Mouse (Mus musculus): ENCODE results near the gene Fam173a.

The Fam173a gene

DNA sequence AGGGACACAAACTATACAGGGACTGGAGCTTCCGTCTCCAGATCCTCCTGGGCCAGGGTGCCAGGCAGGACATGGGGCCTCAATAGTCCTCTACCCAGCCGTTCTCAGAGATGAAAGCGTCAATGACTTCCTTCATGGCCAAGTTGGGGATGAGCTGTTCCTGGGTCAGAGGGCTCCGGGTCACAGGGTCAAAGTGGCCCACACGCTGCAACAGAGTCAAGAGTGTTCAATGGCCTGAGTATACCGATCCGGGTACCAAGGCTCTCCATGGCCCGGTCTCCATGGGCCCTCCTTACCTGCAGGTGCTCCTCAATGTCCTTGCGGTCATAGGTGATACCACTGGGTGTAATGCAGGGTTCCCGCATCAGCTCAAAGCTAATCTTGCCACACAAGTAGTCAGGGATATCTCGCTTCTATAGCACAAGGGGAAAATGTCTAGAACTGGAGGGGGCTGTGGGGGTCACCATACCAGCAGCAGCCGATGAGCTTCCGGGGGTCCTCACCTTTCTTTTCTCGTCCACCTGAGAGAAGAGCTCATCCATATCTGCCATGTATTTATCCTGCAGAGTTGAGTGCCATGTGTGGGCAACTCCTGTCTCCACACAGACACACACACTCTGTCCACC is 38.2 kb upstream of the Fam173a start:
- H3K27me3 ChIP-seq (ENCODE audit: insufficient read depth, low read length), result peaks cover 2% of the 10 kb centered on the region; the same call in 1 of the 2 replicates
- H3K36me3 ChIP-seq (ENCODE audit: insufficient read depth, low read length), result peaks cover 74% of the 10 kb centered on the region
- peaks cover 86% of the 10 kb centered on the region for H3K4me1 ChIP-seq (replicated peaks; ENCODE audit: low read depth, low read length)
- no peak for TF ChIP-seq POU5F1 (IDR thresholded peaks at IDR 0.05; ENCODE audit: borderline replicate concordance, low read length)
- no peak for TF ChIP-seq NANOG (IDR thresholded peaks at IDR 0.05; ENCODE audit: borderline replicate concordance, low read length)
- TF ChIP-seq CTCF (conservative IDR thresholded peaks at IDR 0.05; ENCODE audit: low read length), result no peak
- H3K9me3 ChIP-seq (ENCODE audit: low read length), result no peaks in the 10 kb centered on the region
- peak overlapping the region; percentile 95 for H3K4me3 ChIP-seq (replicated peaks; ENCODE audit: low read length)

DNA sequence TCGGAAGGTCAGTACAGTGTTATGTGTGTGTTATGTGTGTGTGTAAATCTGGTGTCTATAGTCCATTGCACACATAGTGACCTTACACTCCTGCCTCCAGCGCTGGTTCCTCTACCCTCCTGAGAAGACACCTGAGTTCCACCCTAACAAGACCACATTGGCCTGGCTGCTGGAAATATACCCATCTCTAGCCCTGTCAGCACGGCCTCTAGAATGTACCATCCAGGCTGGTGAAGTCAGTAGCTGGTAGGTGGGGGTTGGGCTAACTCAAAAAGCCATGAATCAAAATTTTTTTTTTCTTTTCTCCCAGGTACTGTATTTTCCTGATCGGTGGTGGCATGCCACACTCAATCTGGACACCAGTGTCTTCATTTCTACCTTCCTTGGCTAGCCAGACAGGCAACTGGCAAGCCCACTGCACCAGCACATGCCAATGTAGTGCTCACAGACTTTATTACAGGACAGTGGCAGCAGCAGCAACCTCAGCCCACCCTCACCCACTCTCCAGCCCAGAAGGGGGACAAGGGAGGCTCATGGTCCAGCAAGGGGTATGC is 37.6 kb upstream of the Fam173a start:
- no peak for TF ChIP-seq NANOG (IDR thresholded peaks at IDR 0.05; ENCODE audit: borderline replicate concordance, low read length)
- TF ChIP-seq CTCF (conservative IDR thresholded peaks at IDR 0.05; ENCODE audit: low read length), result no peak
- TF ChIP-seq POU5F1 (IDR thresholded peaks at IDR 0.05; ENCODE audit: borderline replicate concordance, low read length), result no peak
- Histone ChIP-seq H3K36me3 (ENCODE audit: insufficient read depth, low read length) (peaks cover 74% of the 10 kb centered on the region), H3K4me3 (replicated peaks; ENCODE audit: low read length) (peak overlapping the region; percentile 95), H3K27me3 (ENCODE audit: insufficient read depth, low read length) (no peaks in the 10 kb centered on the region), H3K9me3 (ENCODE audit: low read length) (no peaks in the 10 kb centered on the region), H3K4me1 (replicated peaks; ENCODE audit: low read depth, low read length) (peaks cover 86% of the 10 kb centered on the region)

DNA sequence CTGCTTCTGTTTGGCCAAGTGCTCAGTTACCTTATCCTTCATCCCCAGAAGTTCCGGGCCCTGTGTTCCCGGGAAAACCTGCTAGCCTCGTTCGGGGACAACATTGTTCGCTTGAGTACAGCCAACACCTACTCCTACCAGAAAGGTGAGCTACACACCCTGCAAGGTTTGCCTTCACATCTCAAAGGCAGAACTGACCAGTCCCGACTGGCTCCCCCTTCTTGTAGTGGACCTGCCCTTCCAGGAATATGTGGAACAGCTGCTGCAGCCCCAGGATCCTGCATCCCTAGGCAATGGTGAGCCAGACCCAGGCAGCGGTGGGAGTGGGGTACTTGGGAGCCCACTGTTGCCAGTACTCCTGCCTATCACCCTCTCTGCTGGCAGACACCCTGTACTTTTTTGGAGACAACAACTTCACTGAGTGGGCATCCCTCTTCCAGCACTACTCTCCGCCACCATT is 36.9 kb upstream of the Fam173a start:
- Histone ChIP-seq H3K9me3 (ENCODE audit: low read length) (no peaks in the 10 kb centered on the region), H3K4me1 (replicated peaks; ENCODE audit: low read depth, low read length) (peaks cover 86% of the 10 kb centered on the region), H3K4me3 (replicated peaks; ENCODE audit: low read length) (peak overlapping the region; percentile 95), H3K36me3 (ENCODE audit: insufficient read depth, low read length) (peaks cover 72% of the 10 kb centered on the region), H3K27me3 (ENCODE audit: insufficient read depth, low read length) (no peaks in the 10 kb centered on the region)
- no peak for TF ChIP-seq CTCF (conservative IDR thresholded peaks at IDR 0.05; ENCODE audit: low read length)
- TF ChIP-seq NANOG (IDR thresholded peaks at IDR 0.05; ENCODE audit: borderline replicate concordance, low read length), result no peak
- TF ChIP-seq POU5F1 (IDR thresholded peaks at IDR 0.05; ENCODE audit: borderline replicate concordance, low read length), result no peak

- TF ChIP-seq CTCF (conservative IDR thresholded peaks at IDR 0.05; ENCODE audit: low read length) (peak; percentile 27), POU5F1 (IDR thresholded peaks at IDR 0.05; ENCODE audit: borderline replicate concordance, low read length) (no peak)
- Histone ChIP-seq H3K4me1 (replicated peaks; ENCODE audit: low read depth, low read length) (peaks cover 86% of the 10 kb centered on the region), H3K4me3 (replicated peaks; ENCODE audit: low read length) (peak within 1 kb of the TSS; percentile 95), H3K36me3 (ENCODE audit: insufficient read depth, low read length) (peaks cover 66% of the 10 kb centered on the region), H3K27me3 (ENCODE audit: insufficient read depth, low read length) (no peaks in the 10 kb centered on the region), H3K9me3 (ENCODE audit: low read length) (no peaks in the 10 kb centered on the region)
Observed at GRCm38 (mm10) chr17:25828712-25829557, 36.2 kb upstream of the Fam173a start, which contains the start of gene Jmjd8. Gene Jmjd8 (plus strand): TSS chr17:25828867.

DNA sequence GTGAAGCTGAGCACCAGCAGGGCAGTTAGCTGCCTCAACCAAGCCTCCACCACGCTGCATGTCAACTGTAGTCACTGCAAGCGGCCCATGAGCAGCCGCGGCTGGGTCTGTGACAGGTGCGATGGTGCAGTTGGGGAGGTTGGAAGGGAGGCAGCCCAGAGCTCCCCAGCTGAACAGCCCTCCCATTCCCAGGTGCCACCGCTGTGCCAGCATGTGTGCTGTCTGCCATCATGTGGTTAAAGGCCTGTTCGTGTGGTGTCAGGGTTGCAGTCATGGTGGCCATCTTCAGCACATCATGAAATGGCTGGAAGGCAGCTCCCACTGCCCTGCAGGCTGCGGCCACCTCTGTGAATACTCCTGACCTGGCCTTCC is 35.5 kb upstream of the Fam173a start:
- Histone ChIP-seq H3K27me3 (ENCODE audit: insufficient read depth, low read length) (no peaks in the 10 kb centered on the region), H3K4me3 (replicated peaks; ENCODE audit: low read length) (peak overlapping the region; percentile 95), H3K4me1 (replicated peaks; ENCODE audit: low read depth, low read length) (peaks cover 83% of the 10 kb centered on the region), H3K36me3 (ENCODE audit: insufficient read depth, low read length) (peaks cover 65% of the 10 kb centered on the region), H3K9me3 (ENCODE audit: low read length) (no peaks in the 10 kb centered on the region)
- TF ChIP-seq POU5F1 (IDR thresholded peaks at IDR 0.05; ENCODE audit: borderline replicate concordance, low read length) (no peak), CTCF (conservative IDR thresholded peaks at IDR 0.05; ENCODE audit: low read length) (no peak), NANOG (IDR thresholded peaks at IDR 0.05; ENCODE audit: borderline replicate concordance, low read length) (no peak)

GRCm38 (mm10) chr17:25827546-25828222 is 35.0 kb upstream of the Fam173a start:
- Histone ChIP-seq H3K36me3 (ENCODE audit: insufficient read depth, low read length) (peaks cover 65% of the 10 kb centered on the region), H3K27me3 (ENCODE audit: insufficient read depth, low read length) (no peaks in the 10 kb centered on the region), H3K9me3 (ENCODE audit: low read length) (no peaks in the 10 kb centered on the region), H3K4me3 (replicated peaks; ENCODE audit: low read length) (peak overlapping the region; percentile 95), H3K4me1 (replicated peaks; ENCODE audit: low read depth, low read length) (peaks cover 86% of the 10 kb centered on the region)
- TF ChIP-seq CTCF (conservative IDR thresholded peaks at IDR 0.05; ENCODE audit: low read length) (no peak), POU5F1 (IDR thresholded peaks at IDR 0.05; ENCODE audit: borderline replicate concordance, low read length) (no peak), NANOG (IDR thresholded peaks at IDR 0.05; ENCODE audit: borderline replicate concordance, low read length) (no peak)

DNA sequence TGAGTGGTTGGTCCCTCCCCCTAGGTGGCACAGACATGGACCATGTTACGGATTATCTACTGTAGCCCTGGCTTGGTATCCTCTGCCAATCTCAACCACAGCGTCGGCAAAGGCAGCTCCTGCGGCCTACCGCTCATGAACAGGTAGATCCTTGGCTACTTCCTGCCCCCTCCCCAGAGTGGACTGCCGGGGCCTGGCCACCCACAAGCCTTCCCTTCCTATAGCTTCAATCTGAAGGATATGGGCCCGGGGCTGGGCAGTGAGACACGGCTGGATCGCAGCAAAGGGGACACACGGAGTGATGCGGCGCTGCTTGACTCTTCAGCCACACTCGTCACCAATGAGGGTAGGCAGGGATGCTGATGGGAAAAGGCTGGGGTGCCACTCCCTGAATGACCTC is 34.3 kb upstream of the Fam173a start:
- Histone ChIP-seq H3K4me1 (replicated peaks; ENCODE audit: low read depth, low read length) (peaks cover 85% of the 10 kb centered on the region), H3K36me3 (ENCODE audit: insufficient read depth, low read length) (peaks cover 65% of the 10 kb centered on the region), H3K9me3 (ENCODE audit: low read length) (no peaks in the 10 kb centered on the region), H3K27me3 (ENCODE audit: insufficient read depth, low read length) (no peaks in the 10 kb centered on the region), H3K4me3 (replicated peaks; ENCODE audit: low read length) (0 out of 2 replicates have a peak overlapping the region, but pooled peaks have one; percentile 95)
- no peak for TF ChIP-seq POU5F1 (IDR thresholded peaks at IDR 0.05; ENCODE audit: borderline replicate concordance, low read length)

DNA sequence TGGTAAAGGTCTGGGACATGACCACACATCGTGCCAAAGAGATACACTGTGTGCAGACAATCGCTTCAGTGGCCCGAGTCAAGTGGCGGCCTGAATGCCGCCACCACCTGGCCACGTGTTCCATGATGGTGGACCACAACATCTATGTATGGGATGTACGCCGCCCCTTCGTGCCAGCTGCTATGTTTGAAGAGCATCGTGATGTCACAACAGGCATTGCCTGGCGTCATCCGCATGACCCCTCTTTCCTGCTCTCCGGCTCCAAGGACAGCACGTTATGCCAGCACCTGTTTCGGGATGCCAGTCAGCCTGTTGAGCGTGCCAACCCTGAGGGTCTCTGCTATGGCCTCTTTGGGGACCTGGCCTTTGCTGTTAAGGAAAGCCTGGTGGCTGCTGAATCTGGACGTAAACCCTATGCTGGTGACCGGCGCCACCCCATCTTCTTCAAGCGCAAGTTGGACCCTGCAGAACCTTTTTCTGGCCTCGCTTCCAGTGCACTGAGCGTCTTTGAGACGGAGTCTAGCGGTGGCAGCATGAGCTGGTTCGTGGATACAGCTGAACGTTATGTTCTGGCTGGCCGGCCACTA is 33.4 kb upstream of the Fam173a start:
- H3K36me3 ChIP-seq (ENCODE audit: insufficient read depth, low read length), result peaks cover 55% of the 10 kb centered on the region
- TF ChIP-seq CTCF (conservative IDR thresholded peaks at IDR 0.05; ENCODE audit: low read length), result no peak
- TF ChIP-seq POU5F1 (IDR thresholded peaks at IDR 0.05; ENCODE audit: borderline replicate concordance, low read length), result no peak
- TF ChIP-seq NANOG (IDR thresholded peaks at IDR 0.05; ENCODE audit: borderline replicate concordance, low read length), result no peak
- no peaks in the 10 kb centered on the region for H3K27me3 ChIP-seq (ENCODE audit: insufficient read depth, low read length)
- peak overlapping the region; percentile 55 for H3K4me3 ChIP-seq (replicated peaks; ENCODE audit: low read length)
- no peaks in the 10 kb centered on the region for H3K9me3 ChIP-seq (ENCODE audit: low read length)
- H3K4me1 ChIP-seq (replicated peaks; ENCODE audit: low read depth, low read length), result peaks cover 76% of the 10 kb centered on the region
